Mouse (Mus musculus): ENCODE data around the gene Ptpn11.

Ptpn11 gene

GRCm38 (mm10) chr5:121179077-121179857 lies 11.9 kb downstream of the Ptpn11 start:
- no peak for DNase-seq

- DNase-seq = no peak
Measured at GRCm38 (mm10) chr5:121172835-121173234, 18.4 kb downstream of the Ptpn11 start.

- DNase-seq = no peak
Measured at GRCm38 (mm10) chr5:121169588-121169987, 21.6 kb downstream of the Ptpn11 start.

GRCm38 (mm10) chr5:121166884-121167283 lies 24.3 kb downstream of the Ptpn11 start:
- no peak for DNase-seq

- peak in 1 of 2 experiments; percentile 48 for DNase-seq
Measured at GRCm38 (mm10) chr5:121162923-121163322, 28.3 kb downstream of the Ptpn11 start.

GRCm38 (mm10) chr5:121162285-121162684 lies 28.9 kb downstream of the Ptpn11 start:
- DNase-seq = no peak

GRCm38 (mm10) chr5:121158966-121159365 lies 32.2 kb downstream of the Ptpn11 start:
- DNase-seq = no peak

GRCm38 (mm10) chr5:121157489-121157888 lies 33.7 kb downstream of the Ptpn11 start:
- DNase-seq = no peak

GRCm38 (mm10) chr5:121157017-121157416 lies 34.2 kb downstream of the Ptpn11 start:
- DNase-seq = no peak

GRCm38 (mm10) chr5:121156121-121156520 lies 35.1 kb downstream of the Ptpn11 start:
- no peak for DNase-seq

GRCm38 (mm10) chr5:121150684-121151083 lies 40.5 kb downstream of the Ptpn11 start:
- no peak for DNase-seq

- peak; percentile 32 to 56 for DNase-seq
Measured at GRCm38 (mm10) chr5:121149246-121149645, 42.0 kb downstream of the Ptpn11 start.

GRCm38 (mm10) chr5:121146275-121146674 lies 44.9 kb downstream of the Ptpn11 start:
- DNase-seq = peak; percentile 50 to 65

GRCm38 (mm10) chr5:121145609-121146008 lies 45.6 kb downstream of the Ptpn11 start:
- no peak for DNase-seq

- no peak for DNase-seq
Measured at GRCm38 (mm10) chr5:121144441-121145238, 46.6 kb downstream of the Ptpn11 start.

- no peak for DNase-seq
Measured at GRCm38 (mm10) chr5:121142431-121143119, 48.6 kb downstream of the Ptpn11 start.

- no peak for DNase-seq
Measured at GRCm38 (mm10) chr5:121140276-121140675, 50.9 kb downstream of the Ptpn11 start.

GRCm38 (mm10) chr5:121137125-121137524 lies 54.1 kb downstream of the Ptpn11 start:
- DNase-seq = no peak

- no peak for DNase-seq
Measured at GRCm38 (mm10) chr5:121131801-121132200, 59.4 kb downstream of the Ptpn11 start.

GRCm38 (mm10) chr5:121129254-121129653 lies 61.9 kb downstream of the Ptpn11 start:
- no peak for DNase-seq

- DNase-seq = peak in 1 of 2 experiments; percentile 26
Measured at GRCm38 (mm10) chr5:121126051-121126450, 65.1 kb downstream of the Ptpn11 start.

GRCm38 (mm10) chr5:121125563-121125962 lies 65.6 kb downstream of the Ptpn11 start:
- DNase-seq = no peak

Data from kidney, postnatal 4 days (tissue).